Mouse (Mus musculus): Measurements from ENCODE around the gene Zdhhc5.

The Zdhhc5 gene

GRCm38 (mm10) chr2:84714811-84715561, at the start of gene Zdhhc5:
TSS of gene Zdhhc5 (minus strand) at chr2:84715180.
- peak; percentile 99 for DNase-seq

- no peak for DNase-seq
These were observed 47.8 kb upstream of the Zdhhc5 start for GRCm38 (mm10) chr2:84762818-84763217.

- no peak for DNase-seq
These were observed 47.3 kb upstream of the Zdhhc5 start for GRCm38 (mm10) chr2:84762295-84762694.

- DNase-seq = no peak
These were observed 46.9 kb upstream of the Zdhhc5 start for GRCm38 (mm10) chr2:84761840-84762239.

- no peak for DNase-seq
These were observed 46.3 kb upstream of the Zdhhc5 start for GRCm38 (mm10) chr2:84761309-84761708.

GRCm38 (mm10) chr2:84760777-84761176, 45.8 kb upstream of the Zdhhc5 start:
- DNase-seq = no peak

- DNase-seq = no peak
These were observed 43.7 kb upstream of the Zdhhc5 start for GRCm38 (mm10) chr2:84758542-84759127.

- DNase-seq = no peak
These were observed 42.2 kb upstream of the Zdhhc5 start for GRCm38 (mm10) chr2:84757026-84757682.

- DNase-seq = no peak
These were observed 41.3 kb upstream of the Zdhhc5 start for GRCm38 (mm10) chr2:84756245-84756644.

- no peak for DNase-seq
These were observed 35.1 kb upstream of the Zdhhc5 start for GRCm38 (mm10) chr2:84750115-84750514.

GRCm38 (mm10) chr2:84744126-84744525, 29.1 kb upstream of the Zdhhc5 start:
- DNase-seq = no peak

- DNase-seq = peak; percentile 66
These were observed 28.6 kb upstream of the Zdhhc5 start, which contains the start of gene Gm19426 for GRCm38 (mm10) chr2:84743561-84743960. TSS of gene Gm19426 (minus strand) at chr2:84743655.

- DNase-seq = peak; percentile 14
These were observed 27.7 kb upstream of the Zdhhc5 start for GRCm38 (mm10) chr2:84742451-84743283.

GRCm38 (mm10) chr2:84741841-84742450, 27.0 kb upstream of the Zdhhc5 start:
- DNase-seq = no peak

- no peak for DNase-seq
These were observed 25.8 kb upstream of the Zdhhc5 start for GRCm38 (mm10) chr2:84740608-84741333.

GRCm38 (mm10) chr2:84738271-84738911, 23.4 kb upstream of the Zdhhc5 start:
- no peak for DNase-seq

- no peak for DNase-seq
These were observed 22.5 kb upstream of the Zdhhc5 start for GRCm38 (mm10) chr2:84737451-84737925.

GRCm38 (mm10) chr2:84736312-84737161, 21.6 kb upstream of the Zdhhc5 start:
- DNase-seq = peak; percentile 15

- DNase-seq = no peak
These were observed 20.5 kb upstream of the Zdhhc5 start for GRCm38 (mm10) chr2:84735346-84735920.

GRCm38 (mm10) chr2:84734919-84735318, 19.9 kb upstream of the Zdhhc5 start:
- no peak for DNase-seq

Data from right cerebral cortex, postnatal 25 days (tissue).